Mouse (Mus musculus): ENCODE results near the gene Depdc1b. TPM values are rescaled to one million over a fixed set of nuclear protein-coding genes. Genes with fewer than 3 reads are reported as not detected.

Depdc1b gene
- polyA plus RNA-seq, 1 experiment from 2014 or later, result 11.6 TPM

GRCm38 (mm10) chr13:108367496-108367895, 51.4 kb downstream of the Depdc1b start:
- no peaks in the 10 kb centered on the region for H3K4me1 ChIP-seq
- H3K9me3 ChIP-seq, result no peaks in the 10 kb centered on the region
- H3K4me2 ChIP-seq, result no peak overlapping the region
- H3K4me3 ChIP-seq, result no peak overlapping the region
- H3K27me3 ChIP-seq, result no peaks in the 10 kb centered on the region
- no peak overlapping the region for H3K27ac ChIP-seq
- peaks cover 23% of the 10 kb centered on the region for H3K36me3 ChIP-seq
- no peak for ATAC-seq (ENCODE audit: insufficient number of reproducible peaks, insufficient read depth, low FRiP score, low TSS enrichment, low read depth)
- 94% methylated on average over 12 of the region's 12 CpGs for WGBS
- H3K9ac ChIP-seq, result no peak overlapping the region

GRCm38 (mm10) chr13:108370241-108370941, 54.3 kb downstream of the Depdc1b start:
- ATAC-seq (ENCODE audit: insufficient number of reproducible peaks, insufficient read depth, low FRiP score, low TSS enrichment, low read depth), result no peak
- 84% methylated on average over 5 of the region's 5 CpGs for WGBS
- Histone ChIP-seq H3K4me1 (no peaks in the 10 kb centered on the region), H3K27me3 (no peaks in the 10 kb centered on the region), H3K4me2 (no peak overlapping the region), H3K4me3 (no peak overlapping the region), H3K9ac (no peak overlapping the region), H3K9me3 (no peaks in the 10 kb centered on the region), H3K27ac (no peak overlapping the region), H3K36me3 (peaks cover 18% of the 10 kb centered on the region)

- Histone ChIP-seq H3K4me3 (no peak overlapping the region), H3K27me3 (no peaks in the 10 kb centered on the region), H3K9ac (no peak overlapping the region), H3K36me3 (peaks cover 9% of the 10 kb centered on the region; the same call in 1 of the 2 replicates), H3K4me2 (no peak overlapping the region), H3K4me1 (no peaks in the 10 kb centered on the region), H3K9me3 (no peaks in the 10 kb centered on the region), H3K27ac (no peak overlapping the region)
- WGBS, result 83% methylated on average over 9 of the region's 9 CpGs
- ATAC-seq (ENCODE audit: insufficient number of reproducible peaks, insufficient read depth, low FRiP score, low TSS enrichment, low read depth), result no peak
Observed at GRCm38 (mm10) chr13:108371352-108371921, 55.3 kb downstream of the Depdc1b start.

- Histone ChIP-seq H3K9ac (no peak overlapping the region), H3K4me1 (no peaks in the 10 kb centered on the region), H3K27ac (no peak overlapping the region), H3K4me3 (no peak overlapping the region), H3K9me3 (no peaks in the 10 kb centered on the region), H3K36me3 (peaks cover 9% of the 10 kb centered on the region; the same call in 1 of the 2 replicates), H3K27me3 (no peaks in the 10 kb centered on the region), H3K4me2 (no peak overlapping the region)
- 79% methylated on average over 1 of the region's 1 CpGs for WGBS
- ATAC-seq (ENCODE audit: insufficient number of reproducible peaks, insufficient read depth, low FRiP score, low TSS enrichment, low read depth), result no peak
Observed at GRCm38 (mm10) chr13:108373231-108373630, 57.1 kb downstream of the Depdc1b start.

GRCm38 (mm10) chr13:108376637-108377036, 60.5 kb downstream of the Depdc1b start:
- ATAC-seq (ENCODE audit: insufficient number of reproducible peaks, insufficient read depth, low FRiP score, low TSS enrichment, low read depth), result no peak
- 90% methylated on average over 2 of the region's 2 CpGs for WGBS
- Histone ChIP-seq H3K4me2 (no peak overlapping the region), H3K4me1 (no peaks in the 10 kb centered on the region), H3K27ac (no peak overlapping the region), H3K9ac (no peak overlapping the region), H3K9me3 (no peaks in the 10 kb centered on the region), H3K36me3 (peaks cover 9% of the 10 kb centered on the region; the same call in 1 of the 2 replicates), H3K4me3 (no peak overlapping the region), H3K27me3 (no peaks in the 10 kb centered on the region)

GRCm38 (mm10) chr13:108381161-108381560, 65.0 kb downstream of the Depdc1b start:
- H3K4me1 ChIP-seq, result no peaks in the 10 kb centered on the region
- no peaks in the 10 kb centered on the region for H3K27me3 ChIP-seq
- H3K4me2 ChIP-seq, result no peak overlapping the region
- WGBS, result 88% methylated on average over 3 of the region's 3 CpGs
- no peaks in the 10 kb centered on the region for H3K9me3 ChIP-seq
- ATAC-seq (ENCODE audit: insufficient number of reproducible peaks, insufficient read depth, low FRiP score, low TSS enrichment, low read depth), result no peak
- peaks cover 7% of the 10 kb centered on the region; the same call in 1 of the 2 replicates for H3K36me3 ChIP-seq
- H3K4me3 ChIP-seq, result no peak overlapping the region
- H3K9ac ChIP-seq, result no peak overlapping the region
- no peak overlapping the region for H3K27ac ChIP-seq

- H3K36me3 ChIP-seq, result peaks cover 7% of the 10 kb centered on the region; the same call in 1 of the 2 replicates
- WGBS, result 82% methylated on average over 6 of the region's 6 CpGs
- no peak overlapping the region for H3K4me2 ChIP-seq
Observed at GRCm38 (mm10) chr13:108383051-108383450, 66.9 kb downstream of the Depdc1b start.

GRCm38 (mm10) chr13:108386058-108386457, 69.9 kb downstream of the Depdc1b start:
- no peaks in the 10 kb centered on the region for H3K9me3 ChIP-seq
- WGBS, result 87% methylated on average over 9 of the region's 9 CpGs
- no peak overlapping the region for H3K4me2 ChIP-seq
- peaks cover 7% of the 10 kb centered on the region; the same call in 1 of the 2 replicates for H3K36me3 ChIP-seq
- H3K27me3 ChIP-seq, result no peaks in the 10 kb centered on the region
- no peak overlapping the region for H3K4me3 ChIP-seq
- no peak overlapping the region for H3K27ac ChIP-seq
- no peak for ATAC-seq (ENCODE audit: insufficient number of reproducible peaks, insufficient read depth, low FRiP score, low TSS enrichment, low read depth)
- H3K4me1 ChIP-seq, result no peaks in the 10 kb centered on the region
- no peak overlapping the region for H3K9ac ChIP-seq

More at GRCm38 (mm10) chr13:108383051-108383450, 66.9 kb downstream of the Depdc1b start:
- H3K4me1 ChIP-seq, result no peaks in the 10 kb centered on the region
- no peak overlapping the region for H3K4me3 ChIP-seq
- no peak overlapping the region for H3K27ac ChIP-seq
- H3K9ac ChIP-seq, result no peak overlapping the region
- ATAC-seq (ENCODE audit: insufficient number of reproducible peaks, insufficient read depth, low FRiP score, low TSS enrichment, low read depth), result no peak
- no peaks in the 10 kb centered on the region for H3K27me3 ChIP-seq
- no peaks in the 10 kb centered on the region for H3K9me3 ChIP-seq

GRCm38 (mm10) chr13:108390565-108390964, 74.4 kb downstream of the Depdc1b start:
- ATAC-seq (ENCODE audit: insufficient number of reproducible peaks, insufficient read depth, low FRiP score, low TSS enrichment, low read depth), result no peak
- H3K4me2 ChIP-seq, result no peak overlapping the region
- WGBS, result 17% methylated on average over 1 of the region's 1 CpGs

GRCm38 (mm10) chr13:108403197-108403596, 87.1 kb downstream of the Depdc1b start:
- no peaks in the 10 kb centered on the region for H3K4me1 ChIP-seq
- ATAC-seq (ENCODE audit: insufficient number of reproducible peaks, insufficient read depth, low FRiP score, low TSS enrichment, low read depth), result no peak
- no peaks in the 10 kb centered on the region for H3K27me3 ChIP-seq
- 82% methylated on average over 5 of the region's 5 CpGs for WGBS
- no peak overlapping the region for H3K27ac ChIP-seq
- H3K9ac ChIP-seq, result no peak overlapping the region
- H3K36me3 ChIP-seq, result 0 out of 2 replicates have a peak, but pooled peaks cover 2% of the 10 kb centered on the region
- H3K4me2 ChIP-seq, result no peak overlapping the region
- H3K9me3 ChIP-seq, result no peaks in the 10 kb centered on the region
- no peak overlapping the region for H3K4me3 ChIP-seq

More at GRCm38 (mm10) chr13:108390565-108390964, 74.4 kb downstream of the Depdc1b start:
- no peak overlapping the region for H3K4me3 ChIP-seq
- H3K36me3 ChIP-seq, result no peaks in the 10 kb centered on the region
- H3K9ac ChIP-seq, result no peak overlapping the region
- H3K9me3 ChIP-seq, result no peaks in the 10 kb centered on the region
- H3K27ac ChIP-seq, result no peak overlapping the region
- H3K4me1 ChIP-seq, result no peaks in the 10 kb centered on the region
- H3K27me3 ChIP-seq, result no peaks in the 10 kb centered on the region

GRCm38 (mm10) chr13:108404372-108404771, 88.2 kb downstream of the Depdc1b start:
- no peak overlapping the region for H3K4me2 ChIP-seq

GRCm38 (mm10) chr13:108415464-108415863, 99.3 kb downstream of the Depdc1b start:
- H3K4me1 ChIP-seq, result no peaks in the 10 kb centered on the region
- H3K9me3 ChIP-seq, result no peaks in the 10 kb centered on the region
- no peak overlapping the region for H3K9ac ChIP-seq
- H3K4me3 ChIP-seq, result no peak overlapping the region
- ATAC-seq (ENCODE audit: insufficient number of reproducible peaks, insufficient read depth, low FRiP score, low TSS enrichment, low read depth), result no peak
- no peaks in the 10 kb centered on the region for H3K36me3 ChIP-seq
- H3K4me2 ChIP-seq, result no peak overlapping the region
- no peaks in the 10 kb centered on the region for H3K27me3 ChIP-seq
- 82% methylated on average over 2 of the region's 2 CpGs for WGBS
- H3K27ac ChIP-seq, result no peak overlapping the region

More at GRCm38 (mm10) chr13:108404372-108404771, 88.2 kb downstream of the Depdc1b start:
- no peak for ATAC-seq (ENCODE audit: insufficient number of reproducible peaks, insufficient read depth, low FRiP score, low TSS enrichment, low read depth)
- 82% methylated on average over 4 of the region's 4 CpGs for WGBS
- Histone ChIP-seq H3K4me3 (no peak overlapping the region), H3K9me3 (no peaks in the 10 kb centered on the region), H3K36me3 (0 out of 2 replicates have a peak, but pooled peaks cover 2% of the 10 kb centered on the region), H3K9ac (no peak overlapping the region), H3K27me3 (no peaks in the 10 kb centered on the region), H3K4me1 (no peaks in the 10 kb centered on the region), H3K27ac (no peak overlapping the region)

All from embryonic facial prominence, embryonic 13.5 days (tissue).